Mouse (Mus musculus): Measurements from ENCODE around the gene Prss30. TPM values are rescaled to one million over a fixed set of nuclear protein-coding genes. Genes with fewer than 3 reads are reported as not detected.

The Prss30 gene
- polyA plus RNA-seq, 1 experiment from 2014 or later: 0.14 TPM

GRCm38 (mm10) chr17:24007391-24007790 is 27.0 kb upstream of the Prss30 start:
- no peak overlapping the region for H3K27ac ChIP-seq (ENCODE audit: low read length)
- H3K4me3 ChIP-seq (ENCODE audit: low read length): no peak overlapping the region
- H3K9ac ChIP-seq (replicated peaks; ENCODE audit: low read length): no peak overlapping the region
- no peaks in the 10 kb centered on the region for H3K36me3 ChIP-seq (ENCODE audit: insufficient read depth, low read length)
- H3K9me3 ChIP-seq (ENCODE audit: low read length): 0 out of 2 replicates have a peak, but pooled peaks cover 3% of the 10 kb centered on the region
- H3K27me3 ChIP-seq (ENCODE audit: insufficient read depth, low read length): no peaks in the 10 kb centered on the region
- 86% methylated on average over 1 of the region's 1 CpGs for WGBS
- H3K4me2 ChIP-seq (replicated peaks; ENCODE audit: low read depth, low read length): no peak overlapping the region
- no peaks in the 10 kb centered on the region for H3K4me1 ChIP-seq (ENCODE audit: insufficient read depth, low read length)
- ATAC-seq (ENCODE audit: low FRiP score, low TSS enrichment): no peak

GRCm38 (mm10) chr17:24006930-24007329 is 26.6 kb upstream of the Prss30 start:
- Histone ChIP-seq H3K27ac (ENCODE audit: low read length) (no peak overlapping the region), H3K9me3 (ENCODE audit: low read length) (0 out of 2 replicates have a peak, but pooled peaks cover 3% of the 10 kb centered on the region), H3K4me1 (ENCODE audit: insufficient read depth, low read length) (no peaks in the 10 kb centered on the region), H3K36me3 (ENCODE audit: insufficient read depth, low read length) (no peaks in the 10 kb centered on the region), H3K27me3 (ENCODE audit: insufficient read depth, low read length) (no peaks in the 10 kb centered on the region), H3K9ac (replicated peaks; ENCODE audit: low read length) (no peak overlapping the region), H3K4me3 (ENCODE audit: low read length) (no peak overlapping the region), H3K4me2 (replicated peaks; ENCODE audit: low read depth, low read length) (no peak overlapping the region)
- ATAC-seq (ENCODE audit: low FRiP score, low TSS enrichment): no peak
- 52% methylated on average over 2 of the region's 2 CpGs for WGBS

GRCm38 (mm10) chr17:24005049-24005448 is 24.7 kb upstream of the Prss30 start:
- ATAC-seq (ENCODE audit: low FRiP score, low TSS enrichment): no peak
- no peak overlapping the region for H3K9ac ChIP-seq (replicated peaks; ENCODE audit: low read length)
- H3K4me1 ChIP-seq (ENCODE audit: insufficient read depth, low read length): no peaks in the 10 kb centered on the region
- 95% methylated on average over 3 of the region's 3 CpGs for WGBS
- 0 out of 2 replicates have a peak, but pooled peaks cover 3% of the 10 kb centered on the region for H3K9me3 ChIP-seq (ENCODE audit: low read length)
- no peak overlapping the region for H3K4me2 ChIP-seq (replicated peaks; ENCODE audit: low read depth, low read length)
- H3K27ac ChIP-seq (ENCODE audit: low read length): no peak overlapping the region
- no peak overlapping the region for H3K4me3 ChIP-seq (ENCODE audit: low read length)
- no peaks in the 10 kb centered on the region for H3K36me3 ChIP-seq (ENCODE audit: insufficient read depth, low read length)
- no peaks in the 10 kb centered on the region for H3K27me3 ChIP-seq (ENCODE audit: insufficient read depth, low read length)

GRCm38 (mm10) chr17:24004071-24004665 is 23.8 kb upstream of the Prss30 start:
- H3K4me1 ChIP-seq (ENCODE audit: insufficient read depth, low read length): no peaks in the 10 kb centered on the region
- H3K9me3 ChIP-seq (ENCODE audit: low read length): 0 out of 2 replicates have a peak, but pooled peaks cover 3% of the 10 kb centered on the region
- no peak overlapping the region for H3K4me3 ChIP-seq (ENCODE audit: low read length)
- no peak overlapping the region for H3K27ac ChIP-seq (ENCODE audit: low read length)
- H3K4me2 ChIP-seq (replicated peaks; ENCODE audit: low read depth, low read length): no peak overlapping the region
- 93% methylated on average over 14 of the region's 14 CpGs for WGBS
- no peaks in the 10 kb centered on the region for H3K36me3 ChIP-seq (ENCODE audit: insufficient read depth, low read length)
- ATAC-seq (ENCODE audit: low FRiP score, low TSS enrichment): no peak
- H3K9ac ChIP-seq (replicated peaks; ENCODE audit: low read length): no peak overlapping the region
- H3K27me3 ChIP-seq (ENCODE audit: insufficient read depth, low read length): no peaks in the 10 kb centered on the region

GRCm38 (mm10) chr17:24000404-24000803 is 20.0 kb upstream of the Prss30 start:
- Histone ChIP-seq H3K4me2 (replicated peaks; ENCODE audit: low read depth, low read length) (no peak overlapping the region), H3K4me1 (ENCODE audit: insufficient read depth, low read length) (no peaks in the 10 kb centered on the region), H3K4me3 (ENCODE audit: low read length) (no peak overlapping the region), H3K9ac (replicated peaks; ENCODE audit: low read length) (no peak overlapping the region), H3K9me3 (ENCODE audit: low read length) (0 out of 2 replicates have a peak, but pooled peaks cover 3% of the 10 kb centered on the region), H3K27ac (ENCODE audit: low read length) (no peak overlapping the region), H3K36me3 (ENCODE audit: insufficient read depth, low read length) (no peaks in the 10 kb centered on the region), H3K27me3 (ENCODE audit: insufficient read depth, low read length) (no peaks in the 10 kb centered on the region)
- no peak for ATAC-seq (ENCODE audit: low FRiP score, low TSS enrichment)
- 39% methylated on average over 5 of the region's 5 CpGs for WGBS

GRCm38 (mm10) chr17:23998383-23998782 is 18.0 kb upstream of the Prss30 start:
- no peak overlapping the region for H3K9ac ChIP-seq (replicated peaks; ENCODE audit: low read length)
- H3K27me3 ChIP-seq (ENCODE audit: insufficient read depth, low read length): no peaks in the 10 kb centered on the region
- no peaks in the 10 kb centered on the region for H3K9me3 ChIP-seq (ENCODE audit: low read length)
- peaks cover 3% of the 10 kb centered on the region; the same call in 1 of the 2 replicates for H3K4me1 ChIP-seq (ENCODE audit: insufficient read depth, low read length)
- no peak overlapping the region for H3K4me3 ChIP-seq (ENCODE audit: low read length)
- ATAC-seq (ENCODE audit: low FRiP score, low TSS enrichment): no peak
- 36% methylated on average over 6 of the region's 6 CpGs for WGBS
- H3K36me3 ChIP-seq (ENCODE audit: insufficient read depth, low read length): no peaks in the 10 kb centered on the region
- H3K27ac ChIP-seq (ENCODE audit: low read length): no peak overlapping the region
- no peak overlapping the region for H3K4me2 ChIP-seq (replicated peaks; ENCODE audit: low read depth, low read length)

- Histone ChIP-seq H3K9me3 (ENCODE audit: low read length) (no peaks in the 10 kb centered on the region), H3K4me1 (ENCODE audit: insufficient read depth, low read length) (peaks cover 8% of the 10 kb centered on the region), H3K4me2 (replicated peaks; ENCODE audit: low read depth, low read length) (no peak within 1 kb of the TSS), H3K27me3 (ENCODE audit: insufficient read depth, low read length) (no peaks in the 10 kb centered on the region), H3K27ac (ENCODE audit: low read length) (no peak within 1 kb of the TSS), H3K4me3 (ENCODE audit: low read length) (no peak within 1 kb of the TSS), H3K36me3 (ENCODE audit: insufficient read depth, low read length) (no peaks in the 10 kb centered on the region), H3K9ac (replicated peaks; ENCODE audit: low read length) (no peak within 1 kb of the TSS)
- 59% methylated on average over 2 of the region's 2 CpGs for WGBS
- no peak for ATAC-seq (ENCODE audit: low FRiP score, low TSS enrichment)
Measured at GRCm38 (mm10) chr17:23997901-23998300, 17.5 kb upstream of the Prss30 start, which contains the start of gene Prss22. Gene Prss22, minus strand, starts transcription at chr17:23998100.

- Histone ChIP-seq H3K4me2 (replicated peaks; ENCODE audit: low read depth, low read length) (no peak overlapping the region), H3K27me3 (ENCODE audit: insufficient read depth, low read length) (no peaks in the 10 kb centered on the region)
- 27% methylated on average over 1 of the region's 1 CpGs for WGBS
Measured at GRCm38 (mm10) chr17:23995421-23995820, 15.1 kb upstream of the Prss30 start.

GRCm38 (mm10) chr17:23994667-23995066 is 14.3 kb upstream of the Prss30 start:
- no peaks in the 10 kb centered on the region for H3K27me3 ChIP-seq (ENCODE audit: insufficient read depth, low read length)
- H3K9ac ChIP-seq (replicated peaks; ENCODE audit: low read length): no peak overlapping the region
- H3K4me3 ChIP-seq (ENCODE audit: low read length): no peak overlapping the region
- no peak overlapping the region for H3K27ac ChIP-seq (ENCODE audit: low read length)
- peaks cover 9% of the 10 kb centered on the region for H3K4me1 ChIP-seq (ENCODE audit: insufficient read depth, low read length)
- no peaks in the 10 kb centered on the region for H3K36me3 ChIP-seq (ENCODE audit: insufficient read depth, low read length)
- no peak for ATAC-seq (ENCODE audit: low FRiP score, low TSS enrichment)
- H3K9me3 ChIP-seq (ENCODE audit: low read length): no peaks in the 10 kb centered on the region
- 78% methylated on average over 7 of the region's 7 CpGs for WGBS
- H3K4me2 ChIP-seq (replicated peaks; ENCODE audit: low read depth, low read length): no peak overlapping the region

More at GRCm38 (mm10) chr17:23995421-23995820, 15.1 kb upstream of the Prss30 start:
- H3K9ac ChIP-seq (replicated peaks; ENCODE audit: low read length): no peak overlapping the region
- no peaks in the 10 kb centered on the region for H3K9me3 ChIP-seq (ENCODE audit: low read length)
- no peak for ATAC-seq (ENCODE audit: low FRiP score, low TSS enrichment)
- no peak overlapping the region for H3K27ac ChIP-seq (ENCODE audit: low read length)
- H3K4me1 ChIP-seq (ENCODE audit: insufficient read depth, low read length): peaks cover 9% of the 10 kb centered on the region
- H3K4me3 ChIP-seq (ENCODE audit: low read length): no peak overlapping the region
- no peaks in the 10 kb centered on the region for H3K36me3 ChIP-seq (ENCODE audit: insufficient read depth, low read length)

GRCm38 (mm10) chr17:23993559-23994428 is 13.4 kb upstream of the Prss30 start:
- ATAC-seq (ENCODE audit: low FRiP score, low TSS enrichment): peak; percentile 64
- Histone ChIP-seq H3K4me1 (ENCODE audit: insufficient read depth, low read length) (peaks cover 9% of the 10 kb centered on the region), H3K27me3 (ENCODE audit: insufficient read depth, low read length) (no peaks in the 10 kb centered on the region), H3K36me3 (ENCODE audit: insufficient read depth, low read length) (no peaks in the 10 kb centered on the region), H3K4me2 (replicated peaks; ENCODE audit: low read depth, low read length) (peak overlapping the region; percentile 52), H3K9me3 (ENCODE audit: low read length) (no peaks in the 10 kb centered on the region), H3K27ac (ENCODE audit: low read length) (peak overlapping the region; percentile 83), H3K4me3 (ENCODE audit: low read length) (peak overlapping the region; percentile 31), H3K9ac (replicated peaks; ENCODE audit: low read length) (peak overlapping the region; percentile 66)
- 10% methylated on average over 31 of the region's 31 CpGs for WGBS

Data from kidney, embryonic 16.5 days (tissue).